Mouse (Mus musculus) C2C12 (cell line): ENCODE measurements around the gene Hsd17b2. TPM values are rescaled to one million over a fixed set of nuclear protein-coding genes. Genes with fewer than 3 reads are reported as not detected.

Source experiments
- H3K27me3 ChIP-seq: one replicate; pipeline ENCODE4 v1.6.1; 2011; ENCODE audit not compliant: control insufficient read depth, insufficient read depth, insufficient read length
- H3K36me3 ChIP-seq: one replicate; pipeline ENCODE4 v1.6.1; 2011; ENCODE audit not compliant: control insufficient read depth, insufficient read depth
- H3K4me3 ChIP-seq: one replicate; pipeline ENCODE4 v1.5.1; 2011; ENCODE audit warnings: mild to moderate bottlenecking, control low read depth; ENCODE audit not compliant: poor library complexity, insufficient read depth, severe bottlenecking
- H3K79me2 ChIP-seq: one replicate; pipeline ENCODE4 v1.6.1; 2011; ENCODE audit not compliant: control insufficient read depth, insufficient read depth
- H3K79me3 ChIP-seq: one replicate; pipeline ENCODE4 v1.6.1; 2011; ENCODE audit warnings: low read depth, control low read depth
- H3ac ChIP-seq: one replicate; pipeline ENCODE3; 2011; ENCODE audit warnings: low read depth; ENCODE audit not compliant: control insufficient read depth, insufficient read length
- CEBPB ChIP-seq: IDR thresholded peaks from one replicate; pipeline ENCODE4 v1.6.1; 2011; ENCODE audit warnings: low read depth, mild to moderate bottlenecking, control low read depth, moderate library complexity
- CTCF ChIP-seq: IDR thresholded peaks from one replicate; pipeline ENCODE4 v1.5.1; 2011; ENCODE audit not compliant: control insufficient read depth, insufficient read depth, insufficient read length
- FOSL1 ChIP-seq: IDR thresholded peaks from one replicate; pipeline ENCODE4 v1.8.0; 2011; ENCODE audit warnings: mild to moderate bottlenecking, low read length; ENCODE audit not compliant: poor library complexity, insufficient read depth, severe bottlenecking
- MAX ChIP-seq: IDR thresholded peaks from one replicate; pipeline ENCODE4 v1.6.1; 2011; ENCODE audit warnings: mild to moderate bottlenecking, control low read depth
- MYOD1 ChIP-seq: IDR thresholded peaks from one replicate; pipeline ENCODE4 v1.6.1; 2011; ENCODE audit warnings: low read depth; ENCODE audit not compliant: control insufficient read depth, insufficient read length
- MYOG ChIP-seq: IDR thresholded peaks from one replicate; pipeline ENCODE4 v1.6.1; 2011; ENCODE audit not compliant: control insufficient read depth, insufficient read length; ENCODE audit errors: extremely low read depth
- USF1 ChIP-seq: IDR thresholded peaks from one replicate; pipeline ENCODE4 v1.6.1; 2011; ENCODE audit warnings: low read depth, mild to moderate bottlenecking, control low read depth, moderate library complexity
- polyA plus RNA-seq: library from polyadenylated mRNA; unstranded; fragments of >200 nt; fragmentation: generic; extraction: Trizol; gene quantifications from one replicate; pipeline ENCODE4 v1.2.1, GENCODE M21; 2012; ENCODE audit warnings: missing spikeins

Hsd17b2 gene
- polyA plus RNA-seq, 1 experiment: not detected

- Histone ChIP-seq H3ac (no peak overlapping the region), H3K36me3 (no peaks in the 10 kb centered on the region), H3K27me3 (no peaks in the 10 kb centered on the region), H3K79me2 (no peaks in the 10 kb centered on the region), H3K4me3 (no peak overlapping the region), H3K79me3 (no peaks in the 10 kb centered on the region)
- TF ChIP-seq CEBPB: no peak
- no peak for TF ChIP-seq MYOG
- no peak for TF ChIP-seq MAX
- TF ChIP-seq FOSL1: no peak
These were observed 29.1 kb upstream of the Hsd17b2 start for GRCm38 (mm10) chr8:117672558-117672957.

- Histone ChIP-seq H3K27me3 (no peaks in the 10 kb centered on the region), H3K4me3 (no peak within 1 kb of the TSS), H3K79me3 (no peaks in the 10 kb centered on the region), H3ac (no peak within 1 kb of the TSS), H3K79me2 (no peaks in the 10 kb centered on the region), H3K36me3 (no peaks in the 10 kb centered on the region)
- TF ChIP-seq CEBPB (no peak), MYOG (no peak), USF1 (no peak), MAX (no peak), MYOD1 (no peak), CTCF (no peak), FOSL1 (no peak)
These were observed 28.3 kb upstream of the Hsd17b2 start, which contains the start of gene Sdr42e1 for GRCm38 (mm10) chr8:117673430-117673830. Gene Sdr42e1 (minus strand): TSS chr8:117673689.

- Histone ChIP-seq H3ac (no peak overlapping the region), H3K4me3 (no peak overlapping the region), H3K36me3 (no peaks in the 10 kb centered on the region), H3K79me3 (no peaks in the 10 kb centered on the region), H3K79me2 (no peaks in the 10 kb centered on the region), H3K27me3 (no peaks in the 10 kb centered on the region)
- no peak for TF ChIP-seq MYOD1
- TF ChIP-seq FOSL1: no peak
- TF ChIP-seq MYOG: no peak
These were observed 26.5 kb upstream of the Hsd17b2 start for GRCm38 (mm10) chr8:117675171-117675570.

- Histone ChIP-seq H3K79me2 (no peaks in the 10 kb centered on the region), H3ac (no peak overlapping the region), H3K4me3 (no peak overlapping the region), H3K79me3 (no peaks in the 10 kb centered on the region), H3K36me3 (no peaks in the 10 kb centered on the region), H3K27me3 (no peaks in the 10 kb centered on the region)
- TF ChIP-seq MYOD1: no peak
- no peak for TF ChIP-seq CTCF
- no peak for TF ChIP-seq FOSL1
- TF ChIP-seq USF1: no peak
- no peak for TF ChIP-seq MYOG
- TF ChIP-seq CEBPB: no peak
- no peak for TF ChIP-seq MAX
These were observed 25.2 kb upstream of the Hsd17b2 start for GRCm38 (mm10) chr8:117676460-117676859.

GRCm38 (mm10) chr8:117677011-117677410, 24.7 kb upstream of the Hsd17b2 start:
- H3K36me3 ChIP-seq: no peaks in the 10 kb centered on the region
- no peaks in the 10 kb centered on the region for H3K79me2 ChIP-seq
- TF ChIP-seq CEBPB (no peak), MYOG (no peak), FOSL1 (no peak), CTCF (no peak), MAX (no peak), MYOD1 (no peak), USF1 (no peak)
- H3K4me3 ChIP-seq: no peak overlapping the region
- no peak overlapping the region for H3ac ChIP-seq
- no peaks in the 10 kb centered on the region for H3K27me3 ChIP-seq
- H3K79me3 ChIP-seq: no peaks in the 10 kb centered on the region

GRCm38 (mm10) chr8:117678650-117679049, 23.1 kb upstream of the Hsd17b2 start:
- H3K27me3 ChIP-seq: no peaks in the 10 kb centered on the region
- no peak overlapping the region for H3ac ChIP-seq
- no peak overlapping the region for H3K4me3 ChIP-seq
- H3K79me2 ChIP-seq: no peaks in the 10 kb centered on the region
- no peaks in the 10 kb centered on the region for H3K36me3 ChIP-seq
- no peak for TF ChIP-seq FOSL1
- no peaks in the 10 kb centered on the region for H3K79me3 ChIP-seq
